Mouse (Mus musculus): ENCODE measurements at regions not wholly inside any gene's neighbourhood (a gene's known extent, or its start where the extent isn't known, plus 50 kb on each side); places are given as distances from the start of the nearest gene placed in this dataset.

DNA sequence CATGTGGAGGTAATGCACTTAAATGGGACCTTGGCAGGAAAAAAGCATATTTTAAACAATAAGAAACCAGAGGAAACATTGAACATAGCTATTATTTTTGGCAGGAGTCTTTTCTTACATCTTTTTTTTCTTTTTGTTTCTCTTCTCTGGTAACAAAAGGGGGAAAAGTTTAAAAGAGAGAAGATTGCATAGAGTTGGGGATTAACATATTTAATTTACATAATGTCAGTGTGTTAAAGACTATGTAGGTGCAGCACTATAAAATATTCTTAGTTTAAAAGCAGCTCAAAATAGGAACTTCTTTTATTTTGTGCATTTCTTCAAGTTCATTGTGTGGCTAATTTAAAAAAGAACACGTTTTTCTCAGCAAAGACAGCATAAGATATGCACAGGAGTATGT lies 1087.5 kb downstream of the Cdh11 start:
- Histone ChIP-seq H3K9me3 (ENCODE audit: control insufficient read depth, low read length) (no peaks in the 10 kb centered on the region), H3K4me3 (ENCODE audit: insufficient read depth in 1 of 2, low read depth in 2 of 2, low read length in 2 of 2) (no peak overlapping the region), H3K4me1 (replicated peaks; ENCODE audit: control insufficient read depth in 2 of 2, insufficient read depth in 2 of 2, low read length in 1 of 2) (no peaks in the 10 kb centered on the region), H3K9ac (replicated peaks) (no peak overlapping the region), H3K36me3 (replicated peaks; ENCODE audit: control insufficient read depth, insufficient read depth, low read depth) (no peaks in the 10 kb centered on the region), H3K27me3 (ENCODE audit: control insufficient read depth, insufficient read depth, low read length) (no peaks in the 10 kb centered on the region), H3K4me2 (ENCODE audit: low read depth) (no peak overlapping the region), H3K27ac (no peak overlapping the region)
- ATAC-seq (ENCODE audit: insufficient read depth) (no peak), DNase-seq (ENCODE audit: low read depth in 3 of 3, low spot score in 3 of 3) (no peak)
- WGBS (ENCODE audit: insufficient replicate concordance) = 9% methylated on average over 1 of the region's 1 CpGs
- TF ChIP-seq CTCF (IDR thresholded peaks at IDR 0.05; ENCODE audit: low read depth) = no peak

- Histone ChIP-seq H3K27ac (no peak overlapping the region), H3K4me1 (replicated peaks; ENCODE audit: control insufficient read depth in 2 of 2, insufficient read depth in 2 of 2, low read length in 1 of 2) (no peaks in the 10 kb centered on the region), H3K36me3 (replicated peaks; ENCODE audit: control insufficient read depth, insufficient read depth, low read depth) (no peaks in the 10 kb centered on the region), H3K4me2 (ENCODE audit: low read depth) (no peak overlapping the region), H3K9me3 (ENCODE audit: control insufficient read depth, low read length) (no peaks in the 10 kb centered on the region), H3K4me3 (ENCODE audit: insufficient read depth in 1 of 2, low read depth in 2 of 2, low read length in 2 of 2) (no peak overlapping the region), H3K27me3 (ENCODE audit: control insufficient read depth, insufficient read depth, low read length) (no peaks in the 10 kb centered on the region), H3K9ac (replicated peaks) (no peak overlapping the region)
- no peak for ATAC-seq (ENCODE audit: insufficient read depth)
- 62% methylated on average over 1 of the region's 1 CpGs for WGBS (ENCODE audit: insufficient replicate concordance)
- no peak for DNase-seq (ENCODE audit: low read depth in 3 of 3, low spot score in 3 of 3)
- TF ChIP-seq EP300 (IDR thresholded peaks at IDR 0.05; ENCODE audit: low read depth) (no peak), CTCF (IDR thresholded peaks at IDR 0.05; ENCODE audit: low read depth) (no peak)
Measured at GRCm38 (mm10) chr8:101690901-101691300, 1094.5 kb downstream of the Cdh11 start.

DNA sequence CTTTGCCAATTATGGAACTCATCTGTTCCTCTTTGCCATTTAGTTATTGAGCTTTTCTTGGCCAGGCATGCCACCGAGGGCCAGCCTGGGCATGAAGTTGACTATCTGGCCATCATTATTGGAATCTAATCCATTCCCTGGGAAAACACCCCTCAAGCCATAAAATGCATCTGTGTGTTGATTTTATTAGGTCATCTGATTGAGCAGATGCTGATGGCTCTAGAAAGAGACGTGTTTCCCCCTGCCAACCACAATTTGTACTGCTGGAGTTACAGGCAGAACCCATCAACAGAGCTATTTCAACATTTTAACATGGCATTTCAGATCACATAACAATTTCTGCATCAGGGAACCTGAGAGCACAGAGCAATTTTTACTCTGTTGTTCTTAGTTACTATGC lies 1116.5 kb downstream of the Cdh11 start:
- H3K4me1 ChIP-seq (replicated peaks; ENCODE audit: control insufficient read depth in 2 of 2, insufficient read depth in 2 of 2, low read length in 1 of 2) = no peaks in the 10 kb centered on the region
- no peaks in the 10 kb centered on the region for H3K36me3 ChIP-seq (replicated peaks; ENCODE audit: control insufficient read depth, insufficient read depth, low read depth)
- no peak overlapping the region for H3K9ac ChIP-seq (replicated peaks)
- no peak for DNase-seq (ENCODE audit: low read depth in 3 of 3, low spot score in 3 of 3)
- H3K9me3 ChIP-seq (ENCODE audit: control insufficient read depth, low read length) = no peaks in the 10 kb centered on the region
- TF ChIP-seq EP300 (IDR thresholded peaks at IDR 0.05; ENCODE audit: low read depth) (no peak), CTCF (IDR thresholded peaks at IDR 0.05; ENCODE audit: low read depth) (no peak)
- WGBS (ENCODE audit: insufficient replicate concordance) = 43% methylated on average over 2 of the region's 2 CpGs
- no peaks in the 10 kb centered on the region for H3K27me3 ChIP-seq (ENCODE audit: control insufficient read depth, insufficient read depth, low read length)
- ATAC-seq (ENCODE audit: insufficient read depth) = no peak
- H3K4me3 ChIP-seq (ENCODE audit: insufficient read depth in 1 of 2, low read depth in 2 of 2, low read length in 2 of 2) = no peak overlapping the region
- H3K27ac ChIP-seq = no peak overlapping the region
- no peak overlapping the region for H3K4me2 ChIP-seq (ENCODE audit: low read depth)

DNA sequence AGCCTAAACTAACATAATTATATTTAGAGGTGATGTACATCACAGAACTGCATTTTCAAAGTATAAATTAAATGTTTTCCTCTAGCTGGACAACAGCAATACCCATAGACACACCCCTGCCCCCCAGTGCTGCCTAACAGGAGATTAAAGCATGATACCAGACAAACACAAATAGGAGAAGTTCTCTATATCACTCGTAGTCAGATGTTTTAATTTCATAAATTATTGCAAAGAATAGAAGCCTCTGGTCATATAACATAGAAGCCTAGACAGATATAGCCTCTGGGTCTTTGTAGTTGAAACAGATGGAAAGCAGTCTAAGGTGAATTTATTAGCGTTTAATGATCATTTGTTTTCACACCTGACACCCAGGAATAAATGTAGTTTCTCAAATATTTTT lies 1122.6 kb downstream of the Cdh11 start:
- DNase-seq (ENCODE audit: low read depth in 3 of 3, low spot score in 3 of 3) (no peak), ATAC-seq (ENCODE audit: insufficient read depth) (no peak)
- Histone ChIP-seq H3K27ac (no peak overlapping the region), H3K9ac (replicated peaks) (no peak overlapping the region), H3K27me3 (ENCODE audit: control insufficient read depth, insufficient read depth, low read length) (no peaks in the 10 kb centered on the region), H3K36me3 (replicated peaks; ENCODE audit: control insufficient read depth, insufficient read depth, low read depth) (no peaks in the 10 kb centered on the region), H3K9me3 (ENCODE audit: control insufficient read depth, low read length) (no peaks in the 10 kb centered on the region), H3K4me2 (ENCODE audit: low read depth) (no peak overlapping the region), H3K4me1 (replicated peaks; ENCODE audit: control insufficient read depth in 2 of 2, insufficient read depth in 2 of 2, low read length in 1 of 2) (no peaks in the 10 kb centered on the region), H3K4me3 (ENCODE audit: insufficient read depth in 1 of 2, low read depth in 2 of 2, low read length in 2 of 2) (no peak overlapping the region)
- 50% methylated on average over 2 of the region's 2 CpGs for WGBS (ENCODE audit: insufficient replicate concordance)
- TF ChIP-seq CTCF (IDR thresholded peaks at IDR 0.05; ENCODE audit: low read depth) (no peak), EP300 (IDR thresholded peaks at IDR 0.05; ENCODE audit: low read depth) (no peak)

- Histone ChIP-seq H3K4me3 (ENCODE audit: insufficient read depth in 1 of 2, low read depth in 2 of 2, low read length in 2 of 2) (no peak overlapping the region), H3K27me3 (ENCODE audit: control insufficient read depth, insufficient read depth, low read length) (no peaks in the 10 kb centered on the region), H3K4me1 (replicated peaks; ENCODE audit: control insufficient read depth in 2 of 2, insufficient read depth in 2 of 2, low read length in 1 of 2) (no peaks in the 10 kb centered on the region), H3K27ac (no peak overlapping the region), H3K4me2 (ENCODE audit: low read depth) (no peak overlapping the region), H3K9me3 (ENCODE audit: control insufficient read depth, low read length) (no peaks in the 10 kb centered on the region), H3K9ac (replicated peaks) (no peak overlapping the region), H3K36me3 (replicated peaks; ENCODE audit: control insufficient read depth, insufficient read depth, low read depth) (no peaks in the 10 kb centered on the region)
- TF ChIP-seq EP300 (IDR thresholded peaks at IDR 0.05; ENCODE audit: low read depth) (no peak), CTCF (IDR thresholded peaks at IDR 0.05; ENCODE audit: low read depth) (no peak)
- WGBS (ENCODE audit: insufficient replicate concordance) = 40% methylated on average over 2 of the region's 2 CpGs
- no peak for DNase-seq (ENCODE audit: low read depth in 3 of 3, low spot score in 3 of 3)
- ATAC-seq (ENCODE audit: insufficient read depth) = no peak
Measured at GRCm38 (mm10) chr8:101655292-101655691, 1130.2 kb downstream of the Cdh11 start.

DNA sequence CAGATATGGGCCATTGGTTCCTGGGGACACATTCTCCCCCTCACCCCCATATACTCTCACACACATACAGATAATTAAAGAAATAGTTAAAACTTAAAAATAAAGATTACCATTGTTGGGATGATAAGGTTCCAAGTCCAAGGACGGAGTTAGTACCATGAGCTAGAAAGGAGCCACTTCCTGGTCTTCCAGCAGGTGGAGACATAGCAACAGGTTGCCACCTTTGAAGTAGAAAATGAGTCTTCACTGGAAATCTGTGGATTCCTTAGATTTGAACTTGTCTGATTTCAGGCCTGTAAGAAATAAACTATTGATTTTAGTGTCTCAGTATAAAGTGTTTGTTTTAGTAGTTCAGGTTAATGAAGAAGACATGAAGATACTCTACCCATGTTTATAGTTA lies 1156.6 kb downstream of the Cdh11 start:
- TF ChIP-seq EP300 (IDR thresholded peaks at IDR 0.05; ENCODE audit: low read depth) = no peak
- TF ChIP-seq CTCF (IDR thresholded peaks at IDR 0.05; ENCODE audit: low read depth) = 0 out of 2 replicates have a peak, but pooled peaks have one; percentile 9
- no peaks in the 10 kb centered on the region for H3K4me1 ChIP-seq (replicated peaks; ENCODE audit: control insufficient read depth in 2 of 2, insufficient read depth in 2 of 2, low read length in 1 of 2)
- H3K36me3 ChIP-seq (replicated peaks; ENCODE audit: control insufficient read depth, insufficient read depth, low read depth) = no peaks in the 10 kb centered on the region
- no peak overlapping the region for H3K4me2 ChIP-seq (ENCODE audit: low read depth)
- H3K9me3 ChIP-seq (ENCODE audit: control insufficient read depth, low read length) = no peaks in the 10 kb centered on the region
- no peak for DNase-seq (ENCODE audit: low read depth in 3 of 3, low spot score in 3 of 3)
- H3K9ac ChIP-seq (replicated peaks) = no peak overlapping the region
- ATAC-seq (ENCODE audit: insufficient read depth) = no peak
- no peak overlapping the region for H3K4me3 ChIP-seq (ENCODE audit: insufficient read depth in 1 of 2, low read depth in 2 of 2, low read length in 2 of 2)
- H3K27me3 ChIP-seq (ENCODE audit: control insufficient read depth, insufficient read depth, low read length) = no peaks in the 10 kb centered on the region
- 15% methylated on average over 1 of the region's 1 CpGs for WGBS (ENCODE audit: insufficient replicate concordance)
- no peak overlapping the region for H3K27ac ChIP-seq

All from liver, embryonic 14.5 days (tissue).